Comparison of ENCODE assay signal across 8 mouse cellular contexts in the genomic region with DNA sequence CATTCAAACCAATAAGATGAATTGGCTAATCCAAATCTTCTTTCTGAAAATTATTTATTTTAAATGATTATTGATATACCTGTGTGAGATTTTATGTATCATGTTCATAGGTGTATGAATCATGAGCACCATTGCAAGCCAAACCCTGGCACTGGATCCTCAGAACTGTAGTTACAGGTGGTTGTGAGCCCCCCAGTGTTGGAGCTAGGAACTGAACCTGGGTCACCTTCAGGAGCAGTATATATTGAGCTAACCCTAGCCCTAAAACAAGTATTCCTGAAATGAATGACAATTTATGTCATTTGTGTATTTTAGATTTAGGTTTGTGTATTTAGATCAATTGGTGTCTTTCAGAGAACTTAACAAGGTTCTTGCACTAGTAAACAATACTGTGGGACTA. TPM values are rescaled to one million over a fixed set of nuclear protein-coding genes. Genes with fewer than 3 reads are reported as not detected.
A peak's percentile ranks its signal among the peaks of the same experiment; 100 is the strongest.
DNase-seq lines count a peak whose midpoint lies in the region; ATAC-seq and TF ChIP-seq lines count a peak whose summit lies in the region.

No protein-coding gene starts in this region.

- H3K9me3 ChIP-seq in midbrain, postnatal 0 days (ENCODE audit: low read length): no peaks in the 10 kb centered on the region
- H3K9me3 ChIP-seq in midbrain, embryonic 15.5 days: no peaks in the 10 kb centered on the region
- no peaks in the 10 kb centered on the region for H3K9me3 ChIP-seq in embryonic facial prominence, embryonic 11.5 days (replicated peaks; ENCODE audit: control insufficient read depth, low read length)

- H3K36me3 ChIP-seq in midbrain, postnatal 0 days (ENCODE audit: insufficient read depth, low read length): peaks cover 6% of the 10 kb centered on the region; the same call in 1 of the 2 replicates
- no peaks in the 10 kb centered on the region for H3K36me3 ChIP-seq in midbrain, embryonic 15.5 days (replicated peaks)
- H3K36me3 ChIP-seq in embryonic facial prominence, embryonic 11.5 days (replicated peaks; ENCODE audit: control insufficient read depth, insufficient read depth, low read depth, low read length): no peaks in the 10 kb centered on the region

- no peak overlapping the region for H3K4me2 ChIP-seq in midbrain, postnatal 0 days (ENCODE audit: low read depth, low read length, poor library complexity, severe bottlenecking)
- H3K4me2 ChIP-seq in midbrain, embryonic 15.5 days: no peak overlapping the region
- H3K4me2 ChIP-seq in embryonic facial prominence, embryonic 11.5 days (ENCODE audit: low read depth, low read length): no peak overlapping the region

- no peak overlapping the region for H3K9ac ChIP-seq in midbrain, postnatal 0 days (replicated peaks; ENCODE audit: low read length, poor library complexity, severe bottlenecking)
- no peak overlapping the region for H3K9ac ChIP-seq in midbrain, embryonic 15.5 days
- no peak overlapping the region for H3K9ac ChIP-seq in embryonic facial prominence, embryonic 11.5 days (replicated peaks; ENCODE audit: low read length)

- DNase-seq in gastrocnemius, adult 2 months: no peak
- DNase-seq in gastrocnemius, postnatal 25 days: no peak
- DNase-seq in midbrain, postnatal 0 days (ENCODE audit: low spot score): peak; percentile 43
- DNase-seq in embryonic facial prominence, embryonic 11.5 days (ENCODE audit: low spot score): peak; percentile 51
- DNase-seq in thymus, postnatal 14 days: peak; percentile 53
- DNase-seq in cerebellum, adult 11-12 months: no peak
- no peak for DNase-seq in cerebellum, adult 11 months

- intact Hi-C loops in gastrocnemius, adult 2 months (cut with DNase I): no loop called here

- peak; percentile 30; the same call in 1 of the 2 replicates for TF ChIP-seq CTCF in gastrocnemius, adult 2 months (IDR thresholded peaks at IDR 0.05)
- peak; percentile 67 for TF ChIP-seq CTCF in midbrain, postnatal 0 days (IDR thresholded peaks at IDR 0.05)

- no peak for ATAC-seq in midbrain, postnatal 0 days (ENCODE audit: low FRiP score)
- no peak for ATAC-seq in midbrain, embryonic 15.5 days (replicated peaks)
- ATAC-seq in embryonic facial prominence, embryonic 11.5 days (replicated peaks; ENCODE audit: insufficient number of reproducible peaks, low FRiP score, low TSS enrichment, low read depth): no peak

- H3K4me1 ChIP-seq in midbrain, postnatal 0 days (ENCODE audit: insufficient read depth, low read length): no peaks in the 10 kb centered on the region
- H3K4me1 ChIP-seq in midbrain, embryonic 15.5 days: no peaks in the 10 kb centered on the region
- H3K4me1 ChIP-seq in embryonic facial prominence, embryonic 11.5 days (ENCODE audit: control insufficient read depth, insufficient read depth, low read length): no peaks in the 10 kb centered on the region

- H3K27me3 ChIP-seq in midbrain, postnatal 0 days (ENCODE audit: insufficient read depth, low read length): no peaks in the 10 kb centered on the region
- no peaks in the 10 kb centered on the region for H3K27me3 ChIP-seq in midbrain, embryonic 15.5 days (replicated peaks)
- H3K27me3 ChIP-seq in embryonic facial prominence, embryonic 11.5 days (ENCODE audit: control insufficient read depth, insufficient read depth, low read length): no peaks in the 10 kb centered on the region

- H3K4me3 ChIP-seq in gastrocnemius, adult 2 months: no peak overlapping the region
- no peak overlapping the region for H3K4me3 ChIP-seq in midbrain, postnatal 0 days (ENCODE audit: low read depth, low read length)
- H3K4me3 ChIP-seq in midbrain, embryonic 15.5 days: no peak overlapping the region
- H3K4me3 ChIP-seq in embryonic facial prominence, embryonic 11.5 days (ENCODE audit: low read depth, low read length): no peak overlapping the region

- no peak overlapping the region for H3K27ac ChIP-seq in gastrocnemius, adult 2 months
- no peak overlapping the region for H3K27ac ChIP-seq in midbrain, postnatal 0 days (ENCODE audit: low read depth, low read length)
- no peak overlapping the region for H3K27ac ChIP-seq in midbrain, embryonic 15.5 days
- H3K27ac ChIP-seq in embryonic facial prominence, embryonic 11.5 days (replicated peaks; ENCODE audit: low read depth, low read length): no peak overlapping the region

RNA-seq across cellular contexts. Expression of gene Leprot, which starts 45.8 kb away (rescaled TPM):
- total RNA-seq in gastrocnemius, adult 2 months (2021): 10 to 100 TPM in 1 of 2 experiments, 1 to 10 TPM in 1; 7.4 to 12.0 TPM
- 10 to 100 TPM; 10.3 to 12.2 TPM for total RNA-seq in gastrocnemius, postnatal 25 days (2021)
- total RNA-seq in midbrain, postnatal 0 days (2014; rRNA removed): 60.2 and 75.0 TPM in 2 replicates
- 90.3 and 92.8 TPM in 2 replicates for polyA plus RNA-seq in midbrain, postnatal 0 days (2015; fragmentation: Nextera tagmentation; extraction: Ambion mirVana)
- 108 TPM in 2 replicates for polyA plus RNA-seq in midbrain, embryonic 15.5 days (2015; fragmentation: Nextera tagmentation; extraction: Ambion mirVana)
- 79.0 and 80.9 TPM in 2 replicates for polyA plus RNA-seq in embryonic facial prominence, embryonic 11.5 days (2014; fragmentation: Nextera tagmentation; extraction: Ambion mirVana)

Comparison
In these comparisons a context has a peak if more than half of its experiments do, and no peak if none do; other contexts are left out.
1. DNase-seq: peak in midbrain, postnatal 0 days (single experiment), embryonic facial prominence, embryonic 11.5 days (single experiment) and thymus, postnatal 14 days (single experiment); none in gastrocnemius, adult 2 months (single experiment), gastrocnemius, postnatal 25 days (single experiment), cerebellum, adult 11-12 months (single experiment) and cerebellum, adult 11 months (single experiment).